Mouse (Mus musculus): ENCODE data around the gene Nedd9.

The Nedd9 gene

DNA sequence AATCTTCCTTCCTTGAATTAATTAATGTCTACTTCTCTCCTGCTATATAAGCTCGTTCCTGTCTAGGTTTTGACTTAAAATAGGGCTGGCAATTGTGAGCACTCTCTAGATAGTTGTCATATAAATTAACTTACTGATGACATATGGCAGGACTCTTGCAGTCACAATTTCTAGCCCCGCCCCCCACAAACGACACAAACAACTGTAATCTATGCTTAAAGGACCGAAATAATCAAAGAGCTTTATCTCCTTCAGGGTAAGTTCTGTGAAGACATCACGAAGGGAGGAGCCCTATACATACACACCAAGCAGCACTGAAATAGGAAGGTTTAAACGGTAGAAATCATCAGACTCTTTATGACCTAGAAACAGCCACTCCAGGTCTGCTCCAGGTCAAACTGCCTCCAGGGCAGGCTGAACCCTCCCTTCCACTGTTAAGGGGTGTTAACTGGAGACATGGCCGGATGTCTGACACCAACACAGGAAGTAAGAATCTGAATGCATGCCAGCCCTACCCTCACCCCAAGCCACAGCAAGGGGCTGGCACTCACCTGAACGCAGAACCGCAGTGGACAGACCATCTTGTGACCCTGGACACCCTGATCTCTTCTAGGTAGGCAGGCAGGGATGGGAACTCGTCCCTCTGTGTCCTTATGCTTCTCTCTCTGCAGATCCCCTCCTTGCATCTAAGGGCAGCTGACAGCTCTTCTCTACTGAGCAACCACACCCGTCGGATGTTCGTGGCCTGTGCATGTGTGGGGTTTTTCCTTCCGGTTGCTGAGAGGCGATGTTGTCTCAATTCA lies at the start of gene Nedd9:
TSS of gene Nedd9 (minus strand) at position 757 of the 803 bp plus-strand sequence.
- DNase-seq (ENCODE audit: low spot score in 2 of 2): peak; percentile 87 to 88

DNA sequence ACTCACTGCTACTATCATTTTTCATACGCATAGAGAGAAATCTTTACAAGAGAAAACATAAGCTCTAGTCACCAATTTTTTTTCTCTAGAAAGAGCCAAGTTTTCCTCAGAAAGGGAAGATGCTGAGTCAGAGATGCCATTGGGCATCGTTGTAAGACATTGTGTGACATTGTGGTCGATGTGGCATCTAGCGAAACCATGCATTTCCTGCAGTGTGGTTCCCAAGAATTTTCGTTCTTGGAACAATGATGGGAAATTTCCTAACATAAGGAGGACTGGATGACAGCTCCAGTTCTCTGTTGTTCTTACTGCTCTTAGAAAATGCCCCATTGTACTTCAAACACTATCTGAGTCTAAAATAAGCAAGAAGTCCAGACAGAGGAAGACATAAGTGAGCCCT lies 45.5 kb upstream of the Nedd9 start:
- no peak for DNase-seq (ENCODE audit: low spot score in 2 of 2)

DNA sequence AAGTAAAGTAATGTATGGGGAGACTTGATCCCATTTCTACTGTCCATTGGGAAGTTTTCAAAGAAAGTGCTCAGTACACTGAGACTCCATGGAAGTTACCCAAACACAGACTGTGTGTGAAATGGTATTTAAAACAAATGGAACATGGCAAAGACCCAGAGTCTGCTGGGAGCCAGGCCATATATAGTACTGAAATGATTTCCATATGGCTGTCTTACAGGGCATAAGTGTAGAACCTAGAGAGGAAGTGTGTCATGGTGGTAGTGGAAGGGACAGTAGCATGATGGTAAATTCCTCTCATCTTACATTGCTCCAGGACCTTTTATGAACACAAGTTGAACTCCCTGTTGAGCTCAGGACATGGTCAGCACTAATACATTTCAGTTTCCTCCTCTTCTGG lies 43.2 kb upstream of the Nedd9 start:
- no peak for DNase-seq (ENCODE audit: low spot score in 2 of 2)

DNA sequence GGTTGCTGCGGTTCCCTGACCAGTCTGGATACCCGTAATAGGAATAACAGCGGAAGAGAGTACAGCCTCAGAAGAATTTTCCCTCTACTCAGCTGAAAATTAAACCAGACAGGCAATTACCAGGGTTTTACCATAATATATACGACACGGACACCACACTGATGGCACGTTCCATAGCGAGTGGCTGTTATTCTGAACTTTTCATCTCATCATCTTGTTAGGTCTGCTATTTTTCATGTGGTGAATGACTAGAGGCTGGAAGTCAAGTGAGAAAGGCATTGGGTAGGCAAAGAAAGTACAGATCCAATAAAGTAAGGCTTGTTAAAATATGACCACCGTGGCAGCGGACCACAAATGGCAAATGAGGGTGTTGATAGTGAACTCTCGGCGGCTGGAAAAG lies 37.0 kb upstream of the Nedd9 start:
- no peak for DNase-seq (ENCODE audit: low spot score in 2 of 2)

DNA sequence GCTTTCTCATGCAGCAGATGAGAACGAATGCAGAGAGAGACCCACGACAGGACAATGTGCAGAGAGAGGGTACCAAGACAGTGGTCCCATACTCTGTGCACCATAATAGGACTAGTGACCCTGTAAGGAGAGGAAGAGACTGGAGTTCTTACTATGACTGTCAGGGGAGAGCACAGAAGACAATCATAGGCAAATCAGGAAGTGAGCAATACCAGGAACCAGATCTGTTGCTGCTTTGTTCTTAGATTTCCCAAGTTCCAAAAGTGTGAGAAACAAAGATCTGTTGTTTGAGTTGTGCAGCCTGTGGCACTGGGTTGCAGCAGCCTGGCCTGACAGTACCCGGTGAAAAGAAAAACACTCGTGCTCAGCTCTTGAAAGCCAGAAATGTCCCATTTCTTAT lies 34.1 kb upstream of the Nedd9 start:
- no peak for DNase-seq (ENCODE audit: low spot score in 2 of 2)

DNA sequence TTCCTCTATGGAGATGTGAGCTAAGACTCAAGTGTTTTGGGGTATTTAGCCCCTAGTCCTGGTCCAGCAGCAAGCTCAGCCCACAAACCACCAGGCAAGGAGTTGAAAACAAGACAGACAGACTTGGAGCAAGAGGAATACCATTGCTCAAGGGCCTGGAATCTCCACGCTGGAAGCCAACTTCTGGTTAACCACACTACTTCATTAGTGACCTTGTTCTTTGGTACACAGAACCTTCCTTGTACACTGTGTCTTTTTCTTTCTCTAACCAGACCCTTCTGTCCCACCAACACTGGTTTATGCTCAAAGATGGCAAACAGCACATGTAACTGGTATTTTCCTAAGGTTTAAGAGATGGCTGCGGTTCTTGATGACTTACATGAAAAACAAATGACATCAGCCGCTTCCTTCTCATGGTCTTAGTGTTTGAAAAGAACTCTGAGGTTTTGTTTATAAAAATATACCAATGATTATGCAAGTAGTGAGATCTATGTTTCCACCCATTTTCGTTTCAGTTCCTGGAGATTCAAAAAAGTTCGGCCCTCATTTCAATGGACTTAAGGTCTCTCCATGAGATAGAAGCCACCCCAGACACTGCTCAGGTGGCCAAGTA lies 33.5 kb upstream of the Nedd9 start:
- DNase-seq (ENCODE audit: low spot score in 2 of 2): no peak

DNA sequence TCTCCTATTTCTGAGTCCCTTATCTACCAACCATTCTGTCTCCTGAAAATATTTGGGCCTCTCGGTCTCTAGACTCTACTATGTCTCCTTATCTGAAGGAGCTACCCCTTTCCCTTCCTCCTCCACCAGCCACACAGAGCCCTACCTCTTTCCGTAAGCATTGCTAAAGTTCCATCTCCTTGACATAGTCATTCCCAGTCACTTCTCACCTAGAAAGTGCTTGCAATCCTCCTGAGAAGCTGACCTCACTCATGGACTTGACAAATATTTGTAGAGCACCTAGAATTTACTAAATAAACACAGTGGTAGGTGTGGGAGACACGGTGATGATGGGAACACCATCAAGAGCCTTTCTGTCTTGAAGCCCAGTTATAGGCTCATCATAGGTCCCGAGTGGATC lies 32.6 kb upstream of the Nedd9 start:
- no peak for DNase-seq (ENCODE audit: low spot score in 2 of 2)

DNA sequence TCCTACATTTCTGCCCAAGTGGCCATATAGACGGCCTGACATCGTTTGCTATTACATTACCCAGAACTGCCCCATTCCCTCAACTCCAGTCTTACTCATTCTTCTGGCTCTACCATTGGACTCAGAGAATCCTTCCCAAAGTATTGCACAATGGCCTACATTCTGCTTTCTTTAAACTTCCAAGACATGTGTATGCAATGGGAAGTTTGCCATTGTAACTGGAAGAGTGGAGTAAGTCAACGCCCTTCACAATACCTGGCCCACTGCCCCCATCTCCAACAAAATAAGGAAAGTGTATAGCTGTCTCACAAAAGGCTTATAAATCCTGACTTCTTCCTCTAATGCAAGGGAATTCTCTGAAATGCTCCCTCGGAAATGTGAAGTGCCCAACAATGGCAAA lies 30.0 kb upstream of the Nedd9 start:
- no peak for DNase-seq (ENCODE audit: low spot score in 2 of 2)

DNA sequence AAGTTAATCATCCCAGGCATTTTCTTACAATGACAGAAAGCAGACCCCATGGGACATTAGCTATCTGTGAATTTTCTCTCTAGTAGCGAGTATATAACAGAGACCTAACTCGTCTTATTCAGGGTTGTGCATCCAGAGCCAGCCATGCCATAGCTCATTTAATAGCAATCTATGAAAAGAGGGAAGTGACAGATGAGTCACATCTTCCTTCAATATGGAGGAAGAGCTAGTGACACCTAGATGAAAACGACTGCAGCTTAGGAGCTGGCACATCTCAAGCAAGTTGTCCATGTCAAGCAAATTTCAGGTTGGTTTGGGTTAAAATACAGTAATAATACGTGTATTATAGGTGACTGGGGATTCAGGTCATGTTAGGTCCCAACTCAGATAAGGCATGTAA lies 28.6 kb upstream of the Nedd9 start:
- DNase-seq (ENCODE audit: low spot score in 2 of 2): no peak

DNA sequence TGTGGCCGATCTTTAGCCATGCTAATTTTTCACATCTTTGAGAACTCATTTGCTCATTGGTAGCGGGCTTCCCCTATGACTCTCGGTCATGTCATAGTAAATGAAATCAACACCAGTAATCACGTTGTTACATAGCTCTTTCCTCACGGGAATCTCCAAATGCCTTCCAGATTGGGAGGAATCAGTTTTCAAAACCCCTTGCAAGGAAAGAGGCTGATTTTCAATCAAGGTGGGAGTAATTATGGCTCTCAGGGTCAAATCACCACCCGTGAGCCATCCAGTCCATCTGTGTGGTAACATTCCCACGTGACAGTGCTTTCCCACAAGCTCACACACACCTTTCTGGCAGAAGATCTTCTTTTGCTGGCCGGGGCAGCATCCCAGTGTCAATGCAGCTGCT lies 27.8 kb upstream of the Nedd9 start:
- no peak for DNase-seq (ENCODE audit: low spot score in 2 of 2)

DNA sequence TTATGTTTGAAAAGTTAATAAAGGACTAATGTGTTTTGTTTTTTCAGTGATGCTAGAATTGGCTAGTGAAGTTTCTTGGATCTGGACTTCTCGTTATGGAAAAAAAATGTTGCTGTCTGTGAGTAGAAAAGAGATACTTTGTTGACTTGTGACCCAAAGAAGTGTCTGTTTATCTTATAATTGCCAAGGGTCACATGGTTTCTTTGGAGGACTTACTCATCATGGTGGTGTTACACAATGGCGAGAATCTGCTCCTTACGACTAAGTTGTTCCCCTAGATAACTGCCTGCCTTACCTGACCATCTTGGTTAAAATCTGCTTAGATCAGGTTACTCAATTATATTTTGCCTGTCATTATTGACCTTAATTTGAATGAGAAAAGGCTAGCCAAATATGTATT lies 26.3 kb upstream of the Nedd9 start:
- DNase-seq (ENCODE audit: low spot score in 2 of 2): no peak

DNA sequence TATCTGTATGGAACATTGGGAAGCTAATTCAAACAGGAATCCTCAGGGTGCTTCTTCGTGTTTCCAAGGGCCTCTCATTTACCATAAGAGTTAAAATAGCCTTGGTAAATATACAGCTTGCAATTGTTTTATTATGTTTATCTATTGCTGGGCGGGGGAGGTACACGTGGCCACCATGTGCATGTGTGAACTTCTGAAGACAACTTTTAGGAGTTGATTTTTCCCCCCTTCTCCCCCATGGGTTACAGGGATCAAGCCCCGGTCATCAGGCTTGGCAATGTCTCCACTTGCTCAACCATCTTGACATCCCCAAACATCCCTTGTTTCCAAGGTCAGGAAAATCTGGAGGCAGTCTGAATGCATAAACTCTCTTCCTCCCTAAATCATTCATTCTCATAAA lies 25.1 kb upstream of the Nedd9 start:
- DNase-seq (ENCODE audit: low spot score in 2 of 2): no peak

DNA sequence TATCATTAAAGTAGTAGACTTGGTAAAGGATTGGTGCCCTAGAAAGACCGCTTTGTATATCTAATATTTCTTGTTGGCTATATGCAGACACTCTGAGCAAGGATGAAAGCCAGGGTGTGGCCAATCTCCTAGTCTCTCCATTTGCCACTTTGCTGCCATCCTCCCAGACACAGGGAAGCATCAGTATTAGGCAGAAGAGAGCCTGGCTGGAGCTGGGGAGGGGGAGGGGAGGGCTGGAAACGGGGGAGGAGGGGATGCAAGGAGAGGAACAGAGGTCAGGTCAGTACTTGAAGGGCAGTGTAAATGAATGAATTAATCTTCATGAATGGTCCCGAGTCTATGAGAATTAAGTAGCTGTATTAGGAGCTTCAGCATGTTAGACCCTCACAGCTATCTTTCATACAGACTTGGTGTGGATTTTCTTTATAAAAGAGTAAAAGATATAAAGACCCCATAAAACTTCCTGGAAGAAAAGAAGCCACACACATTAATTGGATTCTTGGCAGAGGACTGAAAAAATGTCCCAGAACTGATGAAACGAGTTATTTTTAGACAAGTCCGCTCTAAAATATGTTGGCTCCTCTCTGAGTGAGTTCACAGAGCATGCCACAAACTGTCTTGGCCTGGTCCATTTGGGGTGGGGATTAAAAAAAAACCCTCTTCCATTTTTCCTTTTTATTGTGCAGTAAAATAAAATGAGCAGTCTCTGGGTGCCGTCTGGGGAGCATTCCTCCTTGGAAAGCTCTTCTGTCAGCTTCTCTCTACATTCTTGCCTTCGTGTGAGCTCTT lies 23.7 kb upstream of the Nedd9 start:
- DNase-seq (ENCODE audit: low spot score in 2 of 2): no peak

DNA sequence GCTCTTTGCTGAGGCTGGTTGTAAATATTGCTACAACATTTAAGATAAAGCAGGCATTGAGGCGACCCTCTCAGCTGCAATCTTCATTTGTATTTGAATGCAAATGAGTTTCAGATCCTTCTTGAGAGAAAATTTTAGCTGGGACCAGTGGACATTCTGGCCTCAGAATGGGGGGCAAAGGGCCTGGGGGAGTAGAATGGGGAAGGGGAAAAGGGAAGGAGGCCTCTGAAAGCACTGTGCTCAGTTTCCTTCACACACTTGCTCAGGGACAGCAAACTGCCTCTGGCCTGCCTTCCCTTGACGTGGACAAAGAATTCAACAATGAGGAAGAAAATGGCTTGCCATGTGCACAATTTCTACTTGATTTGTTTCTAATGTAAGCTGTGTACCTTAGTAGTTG lies 18.4 kb upstream of the Nedd9 start:
- no peak for DNase-seq (ENCODE audit: low spot score in 2 of 2)

DNA sequence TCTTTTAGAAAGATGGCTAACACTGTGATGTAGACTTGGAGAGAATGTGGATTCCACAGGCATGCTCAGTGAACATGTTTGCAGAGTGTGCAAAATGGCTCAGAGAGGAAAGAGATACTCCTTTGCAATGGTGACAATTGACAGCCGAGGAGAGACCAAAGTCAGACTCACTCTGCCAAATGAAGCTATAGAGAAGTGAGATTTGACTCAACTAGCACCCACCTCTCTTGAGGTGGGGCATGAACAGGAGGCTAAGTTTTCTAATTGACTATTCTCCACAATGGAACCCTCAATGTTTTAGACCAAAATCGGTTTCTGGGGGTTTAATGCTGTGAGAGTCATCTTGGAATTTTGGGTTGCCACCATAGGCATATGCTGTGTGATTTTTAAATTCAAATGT lies 17.8 kb upstream of the Nedd9 start:
- DNase-seq (ENCODE audit: low spot score in 2 of 2): no peak

DNA sequence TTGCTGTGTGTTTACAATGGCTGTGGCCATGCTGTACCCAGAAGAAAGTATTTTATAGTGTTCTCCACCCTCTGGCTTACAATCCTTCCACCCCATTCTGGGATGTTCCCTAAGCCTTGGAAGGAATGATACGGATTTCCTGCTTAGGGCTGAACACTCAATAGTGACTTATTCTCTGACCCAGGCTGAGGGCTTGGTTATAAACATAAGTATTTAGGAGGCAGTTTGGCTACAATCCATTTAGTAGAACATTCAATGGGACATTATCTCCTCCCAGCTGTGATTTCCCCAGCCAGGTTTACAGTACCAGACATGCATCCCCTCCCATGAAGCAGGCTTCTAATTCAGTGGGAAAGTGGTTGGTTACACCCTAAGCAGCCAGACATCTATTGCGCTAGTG lies 17.3 kb upstream of the Nedd9 start:
- DNase-seq (ENCODE audit: low spot score in 2 of 2): no peak

DNA sequence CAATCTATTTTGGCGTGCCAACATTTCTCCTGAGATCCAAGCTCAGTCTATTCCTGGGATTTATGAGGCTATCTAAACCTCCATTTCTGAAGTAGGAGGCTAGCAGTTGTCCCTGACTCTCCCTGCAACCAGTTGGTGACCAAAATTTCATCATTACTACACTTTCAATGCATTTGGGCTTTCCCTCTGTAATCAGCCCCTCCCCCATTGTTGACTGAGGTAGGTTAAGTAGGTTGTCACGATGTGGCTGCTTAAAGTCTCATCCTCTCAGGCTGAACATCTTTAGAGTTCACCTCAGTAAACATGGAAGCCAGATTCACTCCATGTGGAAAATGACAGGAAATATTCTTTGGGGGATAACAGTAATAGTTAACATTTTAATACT lies 15.7 kb upstream of the Nedd9 start:
- DNase-seq (ENCODE audit: low spot score in 2 of 2): no peak

DNA sequence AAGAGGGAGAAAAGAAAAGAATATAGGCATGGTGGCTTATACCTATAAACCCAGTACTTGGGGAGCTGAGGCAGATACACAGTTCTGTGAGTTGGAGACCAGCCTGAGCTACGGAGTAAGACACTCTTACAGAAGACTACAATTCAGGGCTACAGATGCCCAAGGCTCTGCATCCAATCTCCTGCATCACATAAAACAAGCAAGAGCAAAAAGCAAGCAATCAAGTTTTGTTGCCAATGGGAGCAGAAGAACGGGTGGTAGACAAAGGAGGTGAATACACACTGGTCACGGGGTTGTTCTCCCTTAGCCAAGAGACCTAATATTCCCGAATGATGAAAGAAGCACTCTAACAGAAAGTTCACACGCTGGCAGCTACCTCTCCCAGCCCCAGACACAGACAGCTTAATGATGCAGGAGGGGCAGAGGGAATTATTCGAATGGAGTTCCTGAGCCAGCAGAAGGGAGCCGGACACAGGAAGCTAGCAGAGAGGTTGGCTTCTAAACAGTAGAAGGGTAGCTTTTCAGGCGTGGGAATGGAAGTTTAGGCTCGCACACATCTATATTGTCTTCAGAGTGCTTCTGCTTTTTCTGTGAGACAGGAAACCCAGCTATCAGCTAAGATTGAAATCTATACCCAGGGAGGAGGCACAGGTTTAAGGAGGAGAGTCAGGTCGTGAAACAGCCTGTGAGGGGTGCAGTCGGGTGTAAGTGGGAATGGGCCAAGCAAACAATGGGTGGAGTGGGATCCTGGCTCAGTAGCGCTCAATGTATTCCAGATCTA lies 15.2 kb upstream of the Nedd9 start:
- DNase-seq (ENCODE audit: low spot score in 2 of 2): no peak

DNA sequence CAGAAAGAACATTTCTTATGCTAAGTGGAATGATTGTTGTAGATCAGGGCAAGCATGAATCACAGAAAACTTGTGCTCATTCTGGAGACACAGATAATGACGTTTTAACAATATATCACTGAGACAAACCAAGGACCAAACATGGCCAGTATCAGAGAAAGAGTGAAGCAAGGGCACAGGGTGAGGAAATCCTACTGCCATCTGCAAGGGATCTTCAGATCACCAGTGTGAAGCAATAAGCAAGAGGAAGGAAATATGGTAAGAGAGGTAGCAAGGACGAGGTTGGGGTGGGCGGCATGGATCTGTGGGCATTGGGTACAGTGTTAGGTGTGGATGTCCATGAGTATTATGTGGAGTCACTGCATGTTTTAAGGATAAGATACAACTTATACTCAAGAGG lies 13.6 kb upstream of the Nedd9 start:
- no peak for DNase-seq (ENCODE audit: low spot score in 2 of 2)

DNA sequence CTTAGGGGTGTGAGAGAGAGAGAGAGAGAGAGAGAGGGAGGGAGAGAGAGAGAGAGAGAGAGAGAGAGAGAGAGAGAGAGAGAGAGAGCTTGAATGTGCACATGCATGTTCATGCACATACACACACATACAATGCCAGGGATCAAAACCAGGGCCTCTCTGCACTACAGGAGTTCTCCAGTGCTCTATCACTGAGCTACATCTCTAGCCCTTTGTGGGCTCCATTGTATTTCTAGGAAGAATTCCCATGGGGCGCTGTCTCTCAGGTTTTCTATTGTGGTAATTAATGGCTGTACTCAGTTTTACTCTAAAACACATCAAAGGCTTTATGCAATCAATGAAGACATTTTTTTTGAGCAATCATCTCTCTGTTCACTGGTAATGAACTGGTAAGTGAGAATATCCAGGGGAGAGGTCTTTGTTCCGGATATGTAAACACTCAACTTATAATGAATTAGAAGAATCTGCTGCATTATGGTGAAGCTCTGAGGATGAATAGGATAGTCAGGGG lies 11.5 kb upstream of the Nedd9 start:
- DNase-seq (ENCODE audit: low spot score in 2 of 2): no peak

DNA sequence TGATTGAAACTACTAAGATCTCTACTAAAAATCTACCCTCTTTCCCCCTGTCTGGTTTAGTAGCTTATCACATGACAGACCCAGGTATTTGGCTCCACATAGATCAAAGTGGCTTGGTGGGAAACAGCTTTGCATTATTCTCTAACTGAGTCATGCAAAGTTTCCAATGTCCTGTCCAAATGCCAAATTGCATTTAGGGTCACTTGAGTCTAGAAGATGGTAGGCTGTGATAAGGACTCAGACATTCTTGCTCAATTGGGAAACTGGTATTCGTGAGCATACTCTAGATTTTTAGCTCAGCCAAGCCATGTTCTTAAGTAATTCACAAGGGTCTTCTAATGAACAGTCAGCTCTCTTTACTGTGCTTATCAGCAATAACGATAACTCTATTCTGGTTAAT lies 7.5 kb upstream of the Nedd9 start:
- DNase-seq (ENCODE audit: low spot score in 2 of 2): no peak
